26 mouse cellular contexts compared by ENCODE assay signal in genomic region chr7:45767500-45767899, GRCm38 (mm10). TPM values are rescaled to one million over a fixed set of nuclear protein-coding genes. Genes with fewer than 3 reads are reported as not detected.
A peak's percentile ranks its signal among the peaks of the same experiment; 100 is the strongest.
DNase-seq lines count a peak whose midpoint lies in the region; ATAC-seq and TF ChIP-seq lines count a peak whose summit lies in the region.
"Had no signal": no experiment of that assay in that cellular context is flagged by ENCODE, and none has a peak within 500 bp of the region (broad histone marks: within the 10 kb centered on the region; RNA-seq: fewer than 3 reads in every experiment).

No protein-coding gene starts in this region.

- H3K27me3 ChIP-seq in intestine, postnatal 0 days (replicated peaks; ENCODE audit: control insufficient read depth, insufficient read depth, low read length): no peaks in the 10 kb centered on the region
- H3K27me3 ChIP-seq in intestine, embryonic 16.5 days (replicated peaks; ENCODE audit: control insufficient read depth, insufficient read depth, low read length): no peaks in the 10 kb centered on the region
- no peaks in the 10 kb centered on the region for H3K27me3 ChIP-seq in lung, embryonic 14.5 days (ENCODE audit: insufficient read depth, low read length)
- no peaks in the 10 kb centered on the region for H3K27me3 ChIP-seq in lung, postnatal 0 days (replicated peaks; ENCODE audit: insufficient read depth, low read length)
- H3K27me3 ChIP-seq in stomach, postnatal 0 days (ENCODE audit: control insufficient read depth, insufficient read depth, low read length): no peaks in the 10 kb centered on the region
- H3K27me3 ChIP-seq: forebrain, embryonic 12.5 days had no signal

- no peaks in the 10 kb centered on the region for H3K4me1 ChIP-seq in intestine, postnatal 0 days (replicated peaks; ENCODE audit: control insufficient read depth, insufficient read depth, low read length)
- peaks cover 3% of the 10 kb centered on the region; the same call in 1 of the 2 replicates for H3K4me1 ChIP-seq in intestine, embryonic 16.5 days (ENCODE audit: control insufficient read depth, insufficient read depth, low read length)
- H3K4me1 ChIP-seq in lung, embryonic 14.5 days (ENCODE audit: insufficient read depth): no peaks in the 10 kb centered on the region
- H3K4me1 ChIP-seq in lung, postnatal 0 days (ENCODE audit: insufficient read depth, low read depth, low read length): no peaks in the 10 kb centered on the region
- H3K4me1 ChIP-seq in stomach, postnatal 0 days (replicated peaks; ENCODE audit: control insufficient read depth, insufficient read depth): no peaks in the 10 kb centered on the region
- H3K4me1 ChIP-seq: forebrain, embryonic 12.5 days; heart, embryonic 15.5 days had no signal

- TF ChIP-seq EP300 in lung, postnatal 0 days (IDR thresholded peaks at IDR 0.05): no peak
- TF ChIP-seq EP300 in stomach, postnatal 0 days (optimal IDR thresholded peaks at IDR 0.05): no peak

- no peak overlapping the region for H3K9ac ChIP-seq in intestine, postnatal 0 days (ENCODE audit: low read depth, low read length)
- H3K9ac ChIP-seq in intestine, embryonic 16.5 days (ENCODE audit: low read depth, low read length): no peak overlapping the region
- no peak overlapping the region for H3K9ac ChIP-seq in lung, embryonic 14.5 days
- H3K9ac ChIP-seq in lung, postnatal 0 days (replicated peaks; ENCODE audit: low read depth): no peak overlapping the region
- no peak overlapping the region for H3K9ac ChIP-seq in stomach, postnatal 0 days (ENCODE audit: low read length)
- H3K9ac ChIP-seq: forebrain, embryonic 12.5 days; heart, embryonic 15.5 days; hindbrain, embryonic 14.5 days had no signal

- no peaks in the 10 kb centered on the region for H3K36me3 ChIP-seq in intestine, postnatal 0 days (ENCODE audit: control insufficient read depth, insufficient read depth)
- H3K36me3 ChIP-seq in intestine, embryonic 16.5 days (ENCODE audit: control insufficient read depth, insufficient read depth, low read length): no peaks in the 10 kb centered on the region
- H3K36me3 ChIP-seq in lung, embryonic 14.5 days (ENCODE audit: insufficient read depth): no peaks in the 10 kb centered on the region
- no peaks in the 10 kb centered on the region for H3K36me3 ChIP-seq in lung, postnatal 0 days (ENCODE audit: insufficient read depth, low read length)
- H3K36me3 ChIP-seq in stomach, postnatal 0 days (ENCODE audit: control insufficient read depth, insufficient read depth, low read length): no peaks in the 10 kb centered on the region
- H3K36me3 ChIP-seq: forebrain, embryonic 12.5 days; G1E; heart, embryonic 15.5 days had no signal

- DNase-seq in lung, embryonic 14.5 days: no peak
- no peak for DNase-seq in lung, postnatal 0 days (ENCODE audit: low spot score)
- peak; percentile 52 for DNase-seq in R1 (ENCODE audit: low read depth, low spot score)
- no peak for DNase-seq in stomach, postnatal 0 days (ENCODE audit: low spot score)
- no peak for DNase-seq in retina, postnatal 1 day
- DNase-seq in adrenal gland, postnatal 4 days (ENCODE audit: low spot score in 2 of 2): no peak
- DNase-seq: adrenal gland, postnatal 14 days; cerebellum, adult 18-20 months; cerebellum, adult 9-11 months; gastrocnemius, postnatal 14 days; heart, adult 2 months; heart, postnatal 14 days had no signal

- 95% methylated on average over 6 of the region's 6 CpGs for WGBS in intestine, postnatal 0 days
- WGBS in intestine, embryonic 16.5 days: 93% methylated on average over 6 of the region's 6 CpGs
- 89% methylated on average over 6 of the region's 6 CpGs for WGBS in lung, embryonic 14.5 days
- WGBS in lung, postnatal 0 days: 91% methylated on average over 6 of the region's 6 CpGs
- 89% methylated on average over 6 of the region's 6 CpGs for WGBS in stomach, postnatal 0 days

- H3K4me3 ChIP-seq in intestine, postnatal 0 days (ENCODE audit: low read depth, low read length): no peak overlapping the region
- H3K4me3 ChIP-seq in intestine, embryonic 16.5 days (ENCODE audit: low read length): no peak overlapping the region
- no peak overlapping the region for H3K4me3 ChIP-seq in lung, embryonic 14.5 days (ENCODE audit: low read depth, low read length)
- no peak overlapping the region for H3K4me3 ChIP-seq in lung, postnatal 0 days (ENCODE audit: low read depth, low read length)
- H3K4me3 ChIP-seq in stomach, postnatal 0 days (ENCODE audit: low read depth, low read length): no peak overlapping the region
- H3K4me3 ChIP-seq: forebrain, embryonic 12.5 days; heart, adult 2 months; heart, embryonic 15.5 days had no signal

- no peak overlapping the region for H3K27ac ChIP-seq in intestine, postnatal 0 days (ENCODE audit: low read depth, low read length)
- no peak overlapping the region for H3K27ac ChIP-seq in intestine, embryonic 16.5 days (ENCODE audit: low read length)
- 0 out of 2 replicates have a peak overlapping the region, but pooled peaks have one; percentile 21 for H3K27ac ChIP-seq in lung, embryonic 14.5 days (ENCODE audit: low read depth)
- no peak overlapping the region for H3K27ac ChIP-seq in lung, postnatal 0 days (ENCODE audit: low read length)
- H3K27ac ChIP-seq in stomach, postnatal 0 days (replicated peaks): no peak overlapping the region
- H3K27ac ChIP-seq: forebrain, embryonic 12.5 days; heart, adult 2 months; heart, embryonic 15.5 days; hindbrain, embryonic 14.5 days had no signal

- 0 out of 2 replicates have a peak, but pooled peaks have one; percentile 22 for TF ChIP-seq CTCF in intestine, postnatal 0 days (IDR thresholded peaks at IDR 0.05; ENCODE audit: low read depth)
- 0 out of 2 replicates have a peak, but pooled peaks have one; percentile 15 for TF ChIP-seq CTCF in lung, embryonic 14.5 days (IDR thresholded peaks at IDR 0.05; ENCODE audit: low read depth)
- no peak for TF ChIP-seq CTCF in lung, postnatal 0 days (IDR thresholded peaks at IDR 0.05)
- TF ChIP-seq CTCF in stomach, postnatal 0 days (IDR thresholded peaks at IDR 0.05; ENCODE audit: low read depth): peak; percentile 29; the same call in 1 of the 2 replicates

- no peak for ATAC-seq in intestine, postnatal 0 days
- ATAC-seq in intestine, embryonic 16.5 days: no peak
- ATAC-seq in lung, embryonic 14.5 days (ENCODE audit: insufficient read depth): no peak
- no peak for ATAC-seq in lung, postnatal 0 days
- ATAC-seq in stomach, postnatal 0 days (ENCODE audit: low FRiP score, low TSS enrichment): no peak
- ATAC-seq: activated CD4-positive, CD25-positive, alpha-beta regulatory T cell, adult 4 months; forebrain, embryonic 16.5 days had no signal

- no peak overlapping the region for H3K4me2 ChIP-seq in intestine, postnatal 0 days (replicated peaks; ENCODE audit: low read depth)
- no peak overlapping the region for H3K4me2 ChIP-seq in intestine, embryonic 16.5 days (ENCODE audit: low read depth, low read length)
- H3K4me2 ChIP-seq in lung, embryonic 14.5 days: no peak overlapping the region
- H3K4me2 ChIP-seq in lung, postnatal 0 days (replicated peaks; ENCODE audit: low read depth, low read length): no peak overlapping the region
- H3K4me2 ChIP-seq in stomach, postnatal 0 days (replicated peaks; ENCODE audit: low read depth): no peak overlapping the region
- H3K4me2 ChIP-seq: forebrain, embryonic 12.5 days; heart, embryonic 11.5 days; heart, embryonic 15.5 days; hindbrain, embryonic 14.5 days had no signal

- no peaks in the 10 kb centered on the region for H3K9me3 ChIP-seq in intestine, postnatal 0 days (ENCODE audit: control insufficient read depth)
- no peaks in the 10 kb centered on the region for H3K9me3 ChIP-seq in intestine, embryonic 16.5 days (ENCODE audit: control insufficient read depth, low read length)
- H3K9me3 ChIP-seq in lung, embryonic 14.5 days (ENCODE audit: low read depth, low read length): no peaks in the 10 kb centered on the region
- H3K9me3 ChIP-seq in lung, postnatal 0 days (ENCODE audit: low read length): no peaks in the 10 kb centered on the region
- H3K9me3 ChIP-seq in stomach, postnatal 0 days (ENCODE audit: control insufficient read depth, low read length): no peaks in the 10 kb centered on the region
- H3K9me3 ChIP-seq: G1E; heart, embryonic 15.5 days had no signal

RNA-seq across cellular contexts. Expression of gene Lmtk3, which starts 16.0 kb away (rescaled TPM):
- 0.08 and 0.29 TPM in 2 replicates for polyA plus RNA-seq in intestine, postnatal 0 days (2015; fragmentation: Nextera tagmentation; extraction: Ambion mirVana)
- 0.47 and 0.51 TPM in 2 replicates for polyA plus RNA-seq in intestine, embryonic 16.5 days (2015; fragmentation: Nextera tagmentation; extraction: Ambion mirVana)
- polyA plus RNA-seq in lung, embryonic 14.5 days (2014; fragmentation: Nextera tagmentation; extraction: Ambion mirVana): 0.76 and 1.9 TPM in 2 replicates
- 0.10 and 0.11 TPM in 2 replicates for polyA plus RNA-seq in lung, postnatal 0 days (2015; fragmentation: Nextera tagmentation; extraction: Ambion mirVana)
- 0.15 and 0.27 TPM in 2 replicates for polyA plus RNA-seq in stomach, postnatal 0 days (2015; fragmentation: Nextera tagmentation; extraction: Ambion mirVana)
- total RNA-seq in adrenal gland, postnatal 4 days (2021): 10 to 100 TPM; 17.2 to 18.8 TPM
- total RNA-seq: gastrocnemius, adult 18-20 months had no signal
- polyA plus RNA-seq: activated CD4-positive, CD25-positive, alpha-beta regulatory T cell, adult 4 months; heart, embryonic 15.5 days had no signal

RNA-seq across cellular contexts. Expression of gene Sult2b1, which starts 17.0 kb away (rescaled TPM):
- 36.7 and 37.1 TPM in 2 replicates for polyA plus RNA-seq in intestine, postnatal 0 days (2015; fragmentation: Nextera tagmentation; extraction: Ambion mirVana)
- 3.9 and 4.8 TPM in 2 replicates for polyA plus RNA-seq in intestine, embryonic 16.5 days (2015; fragmentation: Nextera tagmentation; extraction: Ambion mirVana)
- polyA plus RNA-seq in lung, embryonic 14.5 days (2014; fragmentation: Nextera tagmentation; extraction: Ambion mirVana): 5.0 and 5.9 TPM in 2 replicates
- 3.2 and 3.7 TPM in 2 replicates for polyA plus RNA-seq in lung, postnatal 0 days (2015; fragmentation: Nextera tagmentation; extraction: Ambion mirVana)
- 83.2 and 87.1 TPM in 2 replicates for polyA plus RNA-seq in stomach, postnatal 0 days (2015; fragmentation: Nextera tagmentation; extraction: Ambion mirVana)
- total RNA-seq in adrenal gland, postnatal 4 days (2021): 1 to 10 TPM in 1 of 2 experiments, under 1 TPM in 1; 0.64 to 1.0 TPM
- total RNA-seq: gastrocnemius, adult 18-20 months; gastrocnemius, postnatal 14 days; heart, adult 2 months; heart, postnatal 14 days had no signal
- polyA plus RNA-seq: G1E had no signal

RNA-seq across cellular contexts. Expression of gene Spaca4, which starts 41.9 kb away (rescaled TPM):
- polyA plus RNA-seq in intestine, postnatal 0 days (2015; fragmentation: Nextera tagmentation; extraction: Ambion mirVana): 0.17 and 0.22 TPM in 2 replicates
- 0.86 and 1.0 TPM in 2 replicates for polyA plus RNA-seq in intestine, embryonic 16.5 days (2015; fragmentation: Nextera tagmentation; extraction: Ambion mirVana)
- not detected in 2 replicates for polyA plus RNA-seq in lung, embryonic 14.5 days (2014; fragmentation: Nextera tagmentation; extraction: Ambion mirVana)
- polyA plus RNA-seq in lung, postnatal 0 days (2015; fragmentation: Nextera tagmentation; extraction: Ambion mirVana): not detected in 2 replicates
- 0.39 and 0.56 TPM in 2 replicates for polyA plus RNA-seq in stomach, postnatal 0 days (2015; fragmentation: Nextera tagmentation; extraction: Ambion mirVana)
- not detected for total RNA-seq in adrenal gland, postnatal 4 days (2021)
- total RNA-seq: adrenal gland, adult 18-20 months; adrenal gland, postnatal 14 days; G1E; gastrocnemius, adult 18-20 months; gastrocnemius, postnatal 14 days; heart, adult 2 months; heart, postnatal 14 days; hematopoietic stem cell, adult 5-6 weeks had no signal
- polyA plus RNA-seq: activated CD4-positive, CD25-positive, alpha-beta regulatory T cell, adult 4 months; embryonic facial prominence, embryonic 11.5 days; forebrain, embryonic 12.5 days; forebrain, embryonic 16.5 days; frontal cortex, adult 2 months; G1E; heart, adult 2 months; heart, embryonic 11.5 days; heart, embryonic 15.5 days; hindbrain, embryonic 14.5 days had no signal

RNA-seq across cellular contexts. Expression of gene Fam83e, which starts 46.5 kb away (rescaled TPM):
- 16.6 and 16.7 TPM in 2 replicates for polyA plus RNA-seq in intestine, postnatal 0 days (2015; fragmentation: Nextera tagmentation; extraction: Ambion mirVana)
- polyA plus RNA-seq in intestine, embryonic 16.5 days (2015; fragmentation: Nextera tagmentation; extraction: Ambion mirVana): 30.9 and 34.2 TPM in 2 replicates
- 0.92 and 1.1 TPM in 2 replicates for polyA plus RNA-seq in lung, embryonic 14.5 days (2014; fragmentation: Nextera tagmentation; extraction: Ambion mirVana)
- polyA plus RNA-seq in lung, postnatal 0 days (2015; fragmentation: Nextera tagmentation; extraction: Ambion mirVana): 1.7 and 2.3 TPM in 2 replicates
- 21.6 and 24.8 TPM in 2 replicates for polyA plus RNA-seq in stomach, postnatal 0 days (2015; fragmentation: Nextera tagmentation; extraction: Ambion mirVana)
- under 1 TPM; 0.45 to 0.62 TPM for total RNA-seq in adrenal gland, postnatal 4 days (2021)
- polyA plus RNA-seq: activated CD4-positive, CD25-positive, alpha-beta regulatory T cell, adult 4 months had no signal

RNA-seq across cellular contexts. Expression of gene Cyth2, which starts 46.9 kb away (rescaled TPM):
- polyA plus RNA-seq in intestine, postnatal 0 days (2015; fragmentation: Nextera tagmentation; extraction: Ambion mirVana): 61.9 and 66.4 TPM in 2 replicates
- 77.1 and 78.2 TPM in 2 replicates for polyA plus RNA-seq in intestine, embryonic 16.5 days (2015; fragmentation: Nextera tagmentation; extraction: Ambion mirVana)
- polyA plus RNA-seq in lung, embryonic 14.5 days (2014; fragmentation: Nextera tagmentation; extraction: Ambion mirVana): 109 and 110 TPM in 2 replicates
- polyA plus RNA-seq in lung, postnatal 0 days (2015; fragmentation: Nextera tagmentation; extraction: Ambion mirVana): 105 and 113 TPM in 2 replicates
- 59.7 and 62.4 TPM in 2 replicates for polyA plus RNA-seq in stomach, postnatal 0 days (2015; fragmentation: Nextera tagmentation; extraction: Ambion mirVana)
- 100 to 1,000 TPM; 124 to 126 TPM for total RNA-seq in adrenal gland, postnatal 4 days (2021)
